Mouse (Mus musculus): ENCODE results near the gene Rapgef1.
"Not testable (repeated sequence)": the region's sequence is repeated elsewhere in the genome, so short reads cannot be mapped to it uniquely, and the experiment has no call there.

DNA sequence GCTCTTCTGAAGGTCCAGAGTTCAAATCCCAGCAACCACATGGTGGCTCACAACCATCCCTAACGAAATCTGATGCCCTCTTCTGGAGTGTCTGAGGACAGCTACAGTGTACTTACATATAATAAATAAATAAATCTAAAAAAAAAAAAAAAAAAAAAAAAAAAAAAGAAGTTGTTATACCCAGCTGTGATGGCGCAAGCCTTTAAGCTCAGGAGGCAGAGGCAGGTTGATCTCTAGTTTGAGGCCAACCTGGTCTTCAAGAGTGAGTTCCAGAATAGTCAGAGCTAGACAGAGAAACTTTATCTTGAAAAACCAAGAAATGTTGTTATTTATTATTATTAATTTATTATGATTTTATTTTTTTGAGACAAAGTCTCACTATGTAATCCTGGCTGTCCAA lies 161.7 kb downstream of the Rapgef1 start:
- not testable (repeated sequence) for TF ChIP-seq GATA1 (IDR thresholded peaks at IDR 0.05; ENCODE audit: borderline replicate concordance, low read length); CTCF (IDR thresholded peaks at IDR 0.05; ENCODE audit: low read depth, low read length)

All from G1E (cell line).